Mouse (Mus musculus) spleen, adult 2 months (tissue): ENCODE results near the gene Kctd11.

Source experiments
- CTCF ChIP-seq: fragments of 200-500 bp; IDR thresholded peaks from 2 replicates; pipeline ENCODE4 v1.5.1; 2011; ENCODE audit warnings: mild to moderate bottlenecking, inconsistent platforms; ENCODE audit not compliant: insufficient read depth, insufficient read length, insufficient replicate concordance; ENCODE audit errors: extremely low read depth
- POLR2A ChIP-seq: fragments of 200-500 bp; IDR thresholded peaks from 2 replicates; pipeline ENCODE4 v1.6.1; 2011; ENCODE audit warnings: low read depth, low read length, inconsistent platforms

DNA sequence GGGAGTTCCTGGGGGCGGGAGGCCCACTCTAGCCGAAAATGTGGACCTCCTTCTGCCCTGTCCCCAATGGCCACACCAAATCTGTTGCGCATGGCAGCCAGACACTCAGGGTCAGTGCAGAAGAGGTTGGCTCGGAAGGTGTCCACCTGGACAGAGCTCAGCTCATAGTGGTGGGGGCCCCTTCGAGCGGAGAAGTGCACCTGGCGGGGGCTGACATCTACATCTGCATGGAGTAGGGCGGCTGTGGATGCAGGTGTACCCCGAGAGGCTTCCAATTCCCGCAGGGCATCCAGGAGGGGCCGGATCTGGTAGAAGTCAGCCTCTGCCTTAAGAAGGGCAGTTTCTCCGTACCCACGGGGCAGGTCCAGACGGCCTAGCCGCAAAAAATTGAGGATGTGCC, 1.5 kb downstream of the Kctd11 start:
- TF ChIP-seq CTCF (no peak), POLR2A (no peak)
